Mouse (Mus musculus) myocyte (in vitro differentiated cells): ENCODE data around the gene Ier3.
A peak's percentile ranks its signal among the peaks of the same experiment; 100 is the strongest.

Experiments
- CEBPB ChIP-seq: IDR thresholded peaks from 2 replicates; pipeline ENCODE4 v1.6.1; 2011; ENCODE audit warnings: mild to moderate bottlenecking, moderate library complexity; ENCODE audit not compliant: poor library complexity, insufficient read depth, severe bottlenecking
- E2F4 ChIP-seq: IDR thresholded peaks from one replicate; pipeline ENCODE4 v1.6.1; 2011; ENCODE audit warnings: mild to moderate bottlenecking, control low read depth, moderate library complexity; ENCODE audit not compliant: insufficient read depth
- MAX ChIP-seq: IDR thresholded peaks from one replicate; pipeline ENCODE4 v1.6.1; 2011; ENCODE audit warnings: low read depth, mild to moderate bottlenecking, control low read depth
- MYOD1 ChIP-seq, 3 experiments: IDR thresholded peaks; one replicate each; pipeline ENCODE4 v1.6.1; 2011; ENCODE audit warnings: control low read depth in 2 of 3, low read depth in 2 of 3, mild to moderate bottlenecking in 2 of 3, moderate library complexity in 1 of 3; ENCODE audit not compliant: insufficient read length in 2 of 3, control insufficient read depth in 1 of 3
- POLR2A ChIP-seq: IDR thresholded peaks from one replicate; pipeline ENCODE4 v1.6.1; 2011; ENCODE audit warnings: low read depth, mild to moderate bottlenecking, control low read depth, moderate library complexity; ENCODE audit not compliant: insufficient read length
- POLR2AphosphoS2 ChIP-seq: IDR thresholded peaks from one replicate; pipeline ENCODE4 v1.6.1; 2011; ENCODE audit warnings: low read depth, control low read depth; ENCODE audit not compliant: insufficient read length
- TCF12 ChIP-seq: IDR thresholded peaks from one replicate; pipeline ENCODE4 v1.6.1; 2011; ENCODE audit warnings: mild to moderate bottlenecking, control low read depth; ENCODE audit not compliant: poor library complexity, insufficient read depth, severe bottlenecking
- TCF3 ChIP-seq: IDR thresholded peaks from one replicate; pipeline ENCODE4 v1.6.1; 2011; ENCODE audit warnings: low read depth, control low read depth; ENCODE audit not compliant: insufficient read length
- USF1 ChIP-seq: IDR thresholded peaks from one replicate; pipeline ENCODE4 v1.6.1; 2011; ENCODE audit warnings: low read depth, mild to moderate bottlenecking, control low read depth, moderate library complexity

- TF ChIP-seq TCF12, result no peak
- TF ChIP-seq MAX, result no peak
- no peak for TF ChIP-seq USF1
- no peak for TF ChIP-seq E2F4
- peak; percentile 32 for TF ChIP-seq POLR2A
- no peak for TF ChIP-seq MYOD1 (IDR thresholded peaks at IDR 0.05; ENCODE audit: control insufficient read depth in 1 of 3, insufficient read length in 2 of 3, low read depth in 2 of 3)
- peak; percentile 48 for TF ChIP-seq POLR2AphosphoS2
- no peak for TF ChIP-seq CEBPB
- TF ChIP-seq TCF3, result no peak
Observed at GRCm38 (mm10) chr17:35864832-35865353, 43.4 kb downstream of the Ier3 start.
